Mouse (Mus musculus) liver, embryonic 14.5 days (tissue): ENCODE data around the gene Sigmar1. TPM values are rescaled to one million over a fixed set of nuclear protein-coding genes. Genes with fewer than 3 reads are reported as not detected.
A peak's percentile ranks its signal among the peaks of the same experiment; 100 is the strongest.

Experiments
- ATAC-seq: fragments of 200-750 bp; cut with Nextera tagmentation; 2 replicates; pipeline ENCODE4 v1.8.0; 2017; ENCODE audit warnings: moderate number of reproducible peaks, mild to moderate bottlenecking, moderate library complexity; ENCODE audit not compliant: insufficient read depth
- DNase-seq, 3 experiments: peaks; one replicate each; pipeline ENCODE4 v3.0.0-alpha.2; 2012 to 2013; ENCODE audit warnings: low read depth in 3 of 3, low spot score in 3 of 3
- H3K27ac ChIP-seq: fragments of 300-500 bp; sonication (generic); 2 replicates; pipeline ENCODE4 v1.5.1; 2014; ENCODE audit warnings: moderate library complexity, mild to moderate bottlenecking, control low read depth, inconsistent platforms
- H3K27me3 ChIP-seq: fragments of 300-500 bp; sonication (generic); 2 replicates; pipeline ENCODE4 v1.6.1; 2014; ENCODE audit warnings: mild to moderate bottlenecking, low read length, moderate library complexity; ENCODE audit not compliant: control insufficient read depth, insufficient read depth
- H3K36me3 ChIP-seq: fragments of 300-500 bp; sonication (generic); replicated peaks from 2 replicates; pipeline ENCODE4 v1.6.1; 2014; ENCODE audit warnings: low read depth; ENCODE audit not compliant: control insufficient read depth, insufficient read depth
- H3K4me1 ChIP-seq, 2 experiments: fragments of 200-500 bp in 1 of 2; fragments of 300-500 bp in 1 of 2; sonication (generic) in 1 of 2; replicated peaks; 2 replicates each; pipeline ENCODE4 v1.6.1; 2012 to 2014; ENCODE audit warnings: antibody characterized with exemption in 1 of 2, inconsistent platforms in 1 of 2, low read length in 1 of 2; ENCODE audit not compliant: control insufficient read depth in 2 of 2, insufficient read depth in 2 of 2
- H3K4me2 ChIP-seq: fragments of 300-500 bp; sonication (generic); 2 replicates; pipeline ENCODE4 v1.6.1; 2014; ENCODE audit warnings: low read depth, mild to moderate bottlenecking, control low read depth, moderate library complexity
- H3K4me3 ChIP-seq, 2 experiments: fragments of 200-500 bp in 1 of 2; fragments of 300-500 bp in 1 of 2; sonication (generic) in 1 of 2; 2 replicates each; pipeline ENCODE4 v1.5.1; 2012 to 2014; ENCODE audit warnings: low read depth in 2 of 2, low read length in 2 of 2, mild to moderate bottlenecking in 2 of 2, control low read depth in 1 of 2, inconsistent platforms in 1 of 2, moderate library complexity in 1 of 2; ENCODE audit not compliant: insufficient read depth in 1 of 2
- H3K9ac ChIP-seq: fragments of 300-500 bp; sonication (generic); replicated peaks from 2 replicates; pipeline ENCODE4 v1.6.1; 2014; ENCODE audit warnings: mild to moderate bottlenecking, control low read depth, moderate library complexity
- H3K9me3 ChIP-seq: fragments of 300-500 bp; sonication (generic); 2 replicates; pipeline ENCODE4 v1.6.1; 2016; ENCODE audit warnings: low read length, mixed read lengths; ENCODE audit not compliant: control insufficient read depth
- CTCF ChIP-seq: IDR thresholded peaks from 2 replicates; pipeline ENCODE4 v1.5.1; 2016; ENCODE audit warnings: antibody characterized with exemption, low read depth, control low read depth
- EP300 ChIP-seq: IDR thresholded peaks from 2 replicates; pipeline ENCODE4 v1.6.1; 2016; ENCODE audit warnings: antibody characterized with exemption, low read depth
- WGBS: fragments of 180-500 bp; shearing (Covaris S2); extraction: QIAGEN DNeasy Blood & Tissue Kit; methylation state at CpG from one replicate; pipeline ENCODE4 v1.1.7; 2014; ENCODE audit not compliant: insufficient replicate concordance; 5-methylcytosine and 5-hydroxymethylcytosine counted together
- polyA plus RNA-seq, 2 experiments: library from polyadenylated mRNA; depleted of rRNA in 1 of 2; stranded (reverse) in 1 of 2; unstranded in 1 of 2; fragments of >200 nt; fragmentation: Nextera tagmentation in 1 of 2; extraction: Ambion mirVana in 1 of 2; gene quantifications; 2 replicates each; pipeline versions ENCODE4 v1.2.1 to v1.2.3; 2012 to 2014

Gene Sigmar1
- polyA plus RNA-seq, 2 experiments = 24.4 to 36.0 TPM

DNA sequence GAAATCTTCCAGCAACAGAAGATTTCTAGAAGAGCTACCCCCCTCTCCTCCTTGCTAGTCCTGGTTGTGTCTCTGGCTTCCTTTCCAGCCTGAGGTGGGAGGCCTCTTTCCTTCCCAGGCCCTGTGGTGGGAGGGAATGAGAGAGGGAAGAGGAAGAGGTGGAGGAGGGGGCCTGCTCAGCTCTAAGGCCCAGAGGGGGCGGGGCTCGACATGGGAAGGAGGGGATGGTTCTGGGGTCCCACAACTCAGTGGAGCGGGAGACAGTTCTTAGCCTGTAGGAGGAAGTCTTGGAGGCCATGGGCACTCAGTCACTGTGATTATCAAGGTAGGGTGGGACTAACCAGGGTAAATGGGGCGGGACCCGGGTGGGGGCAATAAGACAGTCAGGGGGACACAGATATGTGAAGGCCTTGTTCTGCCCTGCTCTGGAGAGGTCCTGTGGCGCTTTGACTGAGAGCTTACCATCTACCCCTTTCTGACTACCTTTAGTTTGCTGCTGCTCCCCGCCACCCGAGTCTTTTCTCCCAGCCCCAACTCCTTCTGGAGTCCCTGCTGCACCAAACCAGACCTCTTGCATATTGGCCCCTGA, 6.2 kb upstream of the Sigmar1 start:
- TF ChIP-seq EP300 (no peak), CTCF (no peak)
- Histone ChIP-seq H3K4me3 (no peak overlapping the region; a peak in 1 of 4 replicates), H3K27ac (no peak overlapping the region), H3K27me3 (no peaks in the 10 kb centered on the region), H3K4me1 (peaks cover 15 to 24% of the 10 kb centered on the region in 2 experiments), H3K9ac (no peak overlapping the region), H3K4me2 (peak overlapping the region; percentile 13; the same call in 1 of the 2 replicates), H3K36me3 (no peaks in the 10 kb centered on the region; the same call in 1 of the 2 replicates), H3K9me3 (no peaks in the 10 kb centered on the region)
- DNase-seq = no peak
- ATAC-seq = no peak
- WGBS = 23% methylated on average over 8 of the region's 8 CpGs

DNA sequence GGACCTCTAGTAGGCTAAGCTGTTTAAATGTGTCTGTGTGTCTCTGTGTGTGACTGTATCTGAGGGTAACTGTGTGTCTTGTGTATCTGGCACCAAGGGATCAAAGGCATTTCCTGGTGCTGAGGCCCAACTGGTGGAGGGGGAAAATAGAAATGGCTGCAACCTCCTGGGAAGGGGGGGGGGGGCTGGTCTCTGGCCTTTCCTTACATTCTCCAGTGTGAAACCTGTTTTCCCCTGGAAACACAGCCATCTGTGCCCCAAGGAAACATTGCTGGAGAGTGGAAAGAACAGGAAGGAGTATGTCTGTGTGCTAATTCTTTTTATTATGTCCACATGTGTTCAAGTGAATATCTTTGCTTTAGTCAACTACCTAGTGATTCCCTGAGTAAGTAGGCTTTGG, 5.7 kb upstream of the Sigmar1 start:
- Histone ChIP-seq H3K4me1 (peaks cover 15 to 24% of the 10 kb centered on the region in 2 experiments), H3K36me3 (no peaks in the 10 kb centered on the region; the same call in 1 of the 2 replicates), H3K9ac (no peak overlapping the region), H3K27me3 (no peaks in the 10 kb centered on the region), H3K27ac (no peak overlapping the region), H3K4me3 (no peak overlapping the region), H3K9me3 (no peaks in the 10 kb centered on the region), H3K4me2 (peak overlapping the region; percentile 70)
- TF ChIP-seq CTCF (no peak), EP300 (no peak)
- DNase-seq (no peak), ATAC-seq (no peak)

- peak overlapping the region; percentile 41 to 52 for H3K4me3 ChIP-seq
- H3K27me3 ChIP-seq = no peaks in the 10 kb centered on the region
- no peak for TF ChIP-seq CTCF
- TF ChIP-seq EP300 = no peak
- ATAC-seq (no peak; the same call in 1 of the 2 replicates), DNase-seq (no peak)
- H3K4me1 ChIP-seq = peaks cover 18 to 30% of the 10 kb centered on the region in 2 experiments
- H3K27ac ChIP-seq = peak overlapping the region; percentile 27; the same call in 1 of the 2 replicates
- WGBS = 72% methylated on average over 4 of the region's 4 CpGs
- H3K9ac ChIP-seq = peak overlapping the region; percentile 47
- H3K4me2 ChIP-seq = peak overlapping the region; percentile 70
- no peaks in the 10 kb centered on the region; the same call in 1 of the 2 replicates for H3K36me3 ChIP-seq
- H3K9me3 ChIP-seq = no peaks in the 10 kb centered on the region
Measured at GRCm38 (mm10) chr4:41760911-41761310, 5.0 kb upstream of the Sigmar1 start.

DNA sequence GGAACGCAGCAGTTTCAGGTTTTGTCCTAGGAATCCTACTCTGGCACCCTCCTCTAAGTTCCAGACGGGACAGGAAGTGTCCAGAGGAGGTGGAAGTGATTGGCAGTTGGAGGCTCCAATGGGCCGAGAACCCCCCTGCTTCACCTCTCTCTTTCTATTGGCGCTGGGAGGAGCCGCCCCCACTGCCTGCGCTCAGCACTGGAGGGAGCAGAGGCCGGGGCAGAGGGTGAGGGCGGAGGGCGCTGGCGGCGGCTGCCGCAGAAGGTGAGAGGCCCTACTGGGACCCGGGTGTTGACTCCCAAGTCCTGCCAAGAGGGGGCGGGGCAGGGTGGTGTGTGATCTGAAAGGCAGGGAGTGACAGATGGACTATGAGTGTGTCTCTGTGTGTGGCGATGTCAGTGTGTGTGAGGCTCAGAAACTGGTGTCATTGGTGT, 4.3 kb upstream of the Sigmar1 start:
- Histone ChIP-seq H3K4me3 (peak overlapping the region; percentile 41 to 52), H3K4me1 (peaks cover 18 to 30% of the 10 kb centered on the region in 2 experiments), H3K9me3 (no peaks in the 10 kb centered on the region), H3K4me2 (peak overlapping the region; percentile 70), H3K9ac (peak overlapping the region; percentile 47), H3K36me3 (no peaks in the 10 kb centered on the region; the same call in 1 of the 2 replicates), H3K27me3 (no peaks in the 10 kb centered on the region), H3K27ac (peak overlapping the region; percentile 27)
- ATAC-seq (peak; percentile 87), DNase-seq (peak; percentile 71 to 75 (median 71))
- WGBS = 1% methylated on average over 15 of the region's 15 CpGs
- TF ChIP-seq EP300 (no peak), CTCF (peak; percentile 63)

GRCm38 (mm10) chr4:41759656-41760287, 3.8 kb upstream of the Sigmar1 start:
- peak overlapping the region; percentile 41 to 52 for H3K4me3 ChIP-seq
- ATAC-seq (peak; percentile 27), DNase-seq (no peak)
- peak overlapping the region; percentile 4 for H3K27ac ChIP-seq
- peak overlapping the region; percentile 70 for H3K4me2 ChIP-seq
- 20% methylated on average over 6 of the region's 6 CpGs for WGBS
- H3K4me1 ChIP-seq = peaks cover 18 to 31% of the 10 kb centered on the region in 2 experiments
- no peaks in the 10 kb centered on the region for H3K9me3 ChIP-seq
- H3K9ac ChIP-seq = peak overlapping the region; percentile 47
- H3K36me3 ChIP-seq = no peaks in the 10 kb centered on the region; the same call in 1 of the 2 replicates
- H3K27me3 ChIP-seq = no peaks in the 10 kb centered on the region
- TF ChIP-seq CTCF (no peak), EP300 (no peak)
